Mouse (Mus musculus): ENCODE data around the gene Alkbh8.
"Not testable (repeated sequence)": the region's sequence is repeated elsewhere in the genome, so short reads cannot be mapped to it uniquely, and the experiment has no call there.

Alkbh8 gene

GRCm38 (mm10) chr9:3334962-3335767 is at the start of gene Alkbh8:
Alkbh8 (plus strand) TSS chr9:3335140.
- peak; percentile 82 to 88 for DNase-seq (ENCODE audit: low spot score in 2 of 2)

GRCm38 (mm10) chr9:3309292-3309836 is 25.6 kb upstream of the Alkbh8 start:
- DNase-seq (ENCODE audit: low spot score in 2 of 2), result no peak

GRCm38 (mm10) chr9:3310016-3310415 is 24.9 kb upstream of the Alkbh8 start:
- no peak for DNase-seq (ENCODE audit: low spot score in 2 of 2)

GRCm38 (mm10) chr9:3327342-3328053 is 7.4 kb upstream of the Alkbh8 start:
- not testable (repeated sequence) for DNase-seq (ENCODE audit: low spot score in 2 of 2)

- no peak for DNase-seq (ENCODE audit: low spot score in 2 of 2)
Observed at GRCm38 (mm10) chr9:3328054-3328595, 6.8 kb upstream of the Alkbh8 start.

GRCm38 (mm10) chr9:3330319-3330718 is 4.6 kb upstream of the Alkbh8 start:
- DNase-seq (ENCODE audit: low spot score in 2 of 2), result no peak

GRCm38 (mm10) chr9:3330737-3331384 is 4.1 kb upstream of the Alkbh8 start:
- DNase-seq (ENCODE audit: low spot score in 2 of 2), result no peak

- no peak for DNase-seq (ENCODE audit: low spot score in 2 of 2)
Observed at GRCm38 (mm10) chr9:3336661-3337060, 1.7 kb downstream of the Alkbh8 start.

- DNase-seq (ENCODE audit: low spot score in 2 of 2), result no peak
Observed at GRCm38 (mm10) chr9:3345136-3345535, 10.2 kb downstream of the Alkbh8 start.

GRCm38 (mm10) chr9:3345967-3346366 is 11.0 kb downstream of the Alkbh8 start:
- no peak for DNase-seq (ENCODE audit: low spot score in 2 of 2)

- DNase-seq (ENCODE audit: low spot score in 2 of 2), result no peak
Observed at GRCm38 (mm10) chr9:3350056-3350455, 15.1 kb downstream of the Alkbh8 start.

GRCm38 (mm10) chr9:3376323-3376722 is 41.4 kb downstream of the Alkbh8 start:
- DNase-seq (ENCODE audit: low spot score in 2 of 2), result not testable (repeated sequence)

- DNase-seq (ENCODE audit: low spot score in 2 of 2), result peak; percentile 79 to 93
Observed at GRCm38 (mm10) chr9:3403251-3404208, 68.6 kb downstream of the Alkbh8 start, which contains the start of gene Cwf19l2. Cwf19l2 (plus strand) TSS chr9:3403592.

GRCm38 (mm10) chr9:3404372-3404771 is 69.4 kb downstream of the Alkbh8 start:
- peak; percentile 19 to 46 for DNase-seq (ENCODE audit: low spot score in 2 of 2)

GRCm38 (mm10) chr9:3439555-3440300 is 104.8 kb downstream of the Alkbh8 start:
- not testable (repeated sequence) for DNase-seq (ENCODE audit: low spot score in 2 of 2)

All from frontal cortex, postnatal 36 days (tissue).